Mouse (Mus musculus) olfactory bulb, adult 2 months (tissue): ENCODE measurements at regions not wholly inside any gene's neighbourhood (a gene's known extent, or its start where the extent isn't known, plus 50 kb on each side); places are given as distances from the start of the nearest gene placed in this dataset.

Experiments used
- CTCF ChIP-seq: fragments of 200-500 bp; IDR thresholded peaks from 2 replicates; pipeline ENCODE4 v1.5.1; 2012; ENCODE audit warnings: low read depth, mild to moderate bottlenecking, low read length, moderate library complexity; ENCODE audit not compliant: insufficient read depth
- POLR2A ChIP-seq: fragments of 200-500 bp; IDR thresholded peaks from 2 replicates; pipeline ENCODE4 v1.6.1; 2012; ENCODE audit warnings: mild to moderate bottlenecking, low read depth, low read length, moderate library complexity; ENCODE audit not compliant: insufficient read depth

DNA sequence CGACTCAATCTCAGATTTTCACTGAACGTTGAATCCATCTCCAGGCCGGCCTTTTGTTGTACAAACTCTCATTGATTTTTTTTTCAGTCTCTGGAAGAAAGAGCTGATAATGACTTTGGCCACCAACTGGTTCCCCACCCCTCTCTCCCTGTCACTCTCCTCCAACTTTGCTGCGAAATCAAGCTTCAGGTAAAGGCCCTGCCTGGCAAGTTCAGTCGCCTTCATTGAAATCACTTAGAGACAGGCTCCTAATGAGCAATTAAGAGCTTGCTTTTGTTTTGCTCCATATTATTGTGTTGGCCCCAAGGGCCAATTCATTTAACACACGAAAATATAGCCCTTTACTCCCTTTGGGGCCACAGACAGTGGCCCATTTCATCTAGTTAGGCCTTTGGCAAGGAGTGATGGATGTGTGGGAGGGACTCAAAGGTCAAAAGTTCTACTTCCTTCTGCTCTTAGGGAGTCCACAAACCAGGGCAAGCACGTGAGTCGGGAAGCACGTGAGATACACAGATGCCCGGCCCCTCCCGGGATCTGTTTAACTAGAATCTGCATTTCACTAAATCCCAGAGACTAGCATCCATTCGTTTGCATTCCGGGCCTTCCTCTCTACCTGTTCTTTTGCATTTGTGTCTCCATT is 120.0 kb downstream of the Dact1 start:
- TF ChIP-seq CTCF (no peak), POLR2A (no peak)
